Mouse (Mus musculus) heart, adult 2 months (tissue): Measurements from ENCODE around the gene Oaz1. TPM values are rescaled to one million over a fixed set of nuclear protein-coding genes. Genes with fewer than 3 reads are reported as not detected.

ENCODE experiments used
- DNase-seq, 2 experiments: peaks; one replicate each; pipeline ENCODE4 v3.0.0; 2021
- H3K27ac ChIP-seq: fragments of 200-600 bp; 2 replicates; pipeline ENCODE4 v1.8.1; 2022
- H3K27me3 ChIP-seq: fragments of 200-500 bp; 2 replicates; pipeline ENCODE4 v1.6.1; 2012; ENCODE audit warnings: mild to moderate bottlenecking, low read length, inconsistent platforms, mixed read lengths; ENCODE audit not compliant: control insufficient read depth, insufficient read depth
- H3K36me3 ChIP-seq: fragments of 200-500 bp; 2 replicates; pipeline ENCODE4 v1.6.1; 2012; ENCODE audit warnings: low read length, inconsistent platforms; ENCODE audit not compliant: control insufficient read depth, insufficient read depth
- H3K4me1 ChIP-seq: fragments of 200-500 bp; 2 replicates; pipeline ENCODE4 v1.6.1; 2011; ENCODE audit warnings: low read length; ENCODE audit not compliant: control insufficient read depth, insufficient read depth
- H3K4me3 ChIP-seq: fragments of 200-600 bp; 2 replicates; pipeline ENCODE4 v1.8.1; 2022
- H3K79me2 ChIP-seq: fragments of 200-500 bp; replicated peaks from 2 replicates; pipeline ENCODE4 v1.6.1; 2012; ENCODE audit warnings: mild to moderate bottlenecking, inconsistent platforms, low read length, moderate library complexity, mixed read lengths; ENCODE audit not compliant: control insufficient read depth, insufficient read depth
- H3K9ac ChIP-seq: fragments of 200-500 bp; 2 replicates; pipeline ENCODE4 v1.6.1; 2012; ENCODE audit warnings: low read depth, mild to moderate bottlenecking, control low read depth, inconsistent platforms, low read length, mixed read lengths
- CTCF ChIP-seq: fragments of 200-600 bp; IDR thresholded peaks from 2 replicates; pipeline ENCODE4 v1.8.1; 2022; ENCODE audit warnings: antibody characterized with exemption, mild to moderate bottlenecking, moderate library complexity
- EP300 ChIP-seq: fragments of 200-500 bp; IDR thresholded peaks from 2 replicates; pipeline ENCODE4 v1.6.1; 2011; ENCODE audit warnings: low read depth, low read length, control low read depth; ENCODE audit not compliant: insufficient read depth
- POLR2A ChIP-seq: fragments of 200-500 bp; IDR thresholded peaks from 2 replicates; pipeline ENCODE4 v1.6.1; 2011; ENCODE audit warnings: mild to moderate bottlenecking, low read depth, low read length, control low read depth; ENCODE audit not compliant: insufficient read depth
- WGBS: fragments of 180-500 bp; shearing (Covaris S2); methylation state at CpG from one replicate; pipeline ENCODE4 v1.1.7; 2018; 5-methylcytosine and 5-hydroxymethylcytosine counted together
- intact Hi-C: fragments of 180-260 bp; cut with DNase I; formaldehyde crosslinking; loops from one replicate; pipeline ENCODE4 v1.15.1; 2025
- polyA plus RNA-seq: library from polyadenylated mRNA; depleted of rRNA; stranded (reverse); fragments of >200 nt; gene quantifications from 2 replicates; pipeline ENCODE4 v1.2.3, GENCODE M21; 2012
- total RNA-seq, 2 experiments: library from RNA; stranded (reverse); gene quantifications; 2 replicates each; pipeline ENCODE4 v1.2.3; 2021

Gene Oaz1
- total and polyA plus RNA-seq, 3 experiments = 850 to 1,001 (median 914) TPM

GRCm38 (mm10) chr10:80862305-80862704, 35.8 kb downstream of the Oaz1 start:
- intact Hi-C loops = no loop called here
- peaks cover 1% of the 10 kb centered on the region; the same call in 1 of the 2 replicates for H3K79me2 ChIP-seq
- H3K36me3 ChIP-seq = no peaks in the 10 kb centered on the region
- no peaks in the 10 kb centered on the region for H3K4me1 ChIP-seq
- no peak overlapping the region for H3K4me3 ChIP-seq
- no peak overlapping the region for H3K27ac ChIP-seq
- H3K9ac ChIP-seq = no peak overlapping the region
- WGBS = 88% methylated on average over 5 of the region's 5 CpGs
- no peak for DNase-seq
- no peak for TF ChIP-seq EP300
- no peaks in the 10 kb centered on the region for H3K27me3 ChIP-seq

DNA sequence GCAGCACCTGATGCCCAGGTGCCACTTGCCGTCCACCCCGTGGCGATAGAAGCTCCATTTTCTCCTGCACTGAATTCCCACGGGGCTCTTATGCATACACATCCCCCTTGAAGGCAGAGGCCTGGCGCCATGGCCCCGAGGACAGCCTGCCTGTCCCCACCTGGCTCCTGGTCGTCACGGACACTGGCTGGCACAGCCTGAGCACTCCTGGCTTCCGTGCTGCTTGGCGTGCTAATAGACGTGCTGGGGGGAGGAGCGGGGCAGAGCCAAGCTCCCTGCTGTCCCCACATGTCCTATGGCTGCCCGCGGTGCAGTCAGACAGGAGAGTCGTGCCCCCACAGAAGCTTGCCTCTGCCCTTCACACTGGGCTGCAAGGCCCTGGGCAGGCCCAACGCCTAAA, 38.0 kb downstream of the Oaz1 start:
- Histone ChIP-seq H3K4me3 (no peak overlapping the region), H3K4me1 (no peaks in the 10 kb centered on the region), H3K36me3 (no peaks in the 10 kb centered on the region), H3K79me2 (no peaks in the 10 kb centered on the region; the same call in 1 of the 2 replicates), H3K27me3 (no peaks in the 10 kb centered on the region), H3K27ac (no peak overlapping the region), H3K9ac (no peak overlapping the region)
- DNase-seq = peak in 1 of 2 experiments; percentile 46
- WGBS = 72% methylated on average over 16 of the region's 16 CpGs
- TF ChIP-seq POLR2A = no peak
- TF ChIP-seq CTCF = no peak
- no peak for TF ChIP-seq EP300
- intact Hi-C loops = no loop called here

DNA sequence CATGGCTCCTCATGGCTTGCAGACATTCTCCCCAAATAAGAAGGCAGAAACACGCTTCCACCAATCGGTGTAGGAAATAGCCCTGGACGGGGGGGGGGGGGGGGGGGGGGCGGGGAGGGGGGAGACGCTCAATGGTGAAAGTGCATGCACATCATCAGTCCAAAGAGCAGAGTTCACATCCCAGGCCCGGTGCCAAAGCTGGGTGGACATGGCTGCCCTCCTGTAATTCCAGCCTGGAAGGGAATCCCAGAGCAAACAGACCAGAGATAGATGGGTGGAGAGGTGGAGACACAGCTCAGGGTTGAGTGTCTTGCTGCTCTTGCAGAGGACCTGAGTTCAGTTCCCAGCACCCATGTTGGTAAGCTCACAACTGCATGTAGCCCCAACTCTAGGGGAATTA, 44.5 kb downstream of the Oaz1 start:
- TF ChIP-seq POLR2A (no peak), CTCF (no peak), EP300 (no peak)
- H3K27me3 ChIP-seq = no peaks in the 10 kb centered on the region
- WGBS = 66% methylated on average over 3 of the region's 6 CpGs

DNA sequence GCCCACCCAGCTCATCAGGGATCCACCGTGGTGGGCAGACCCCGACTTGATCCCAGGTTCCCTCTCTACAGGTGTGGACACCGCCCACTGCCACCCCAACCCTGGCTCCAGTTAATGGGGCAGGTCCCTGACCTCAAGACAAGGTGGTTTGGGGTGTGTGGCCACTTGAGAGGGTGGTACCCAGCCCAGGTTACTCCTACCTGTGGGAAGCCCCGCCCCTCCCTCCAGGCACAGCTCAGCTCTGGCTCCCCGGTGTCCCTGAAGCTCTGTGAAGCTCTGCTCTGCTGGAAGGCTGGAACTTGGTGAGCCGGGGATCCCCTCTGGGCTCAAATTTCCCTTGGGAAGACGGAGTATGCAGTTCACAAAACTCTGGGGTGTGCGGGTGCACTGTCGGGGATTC, 45.1 kb downstream of the Oaz1 start, which contains the start of gene Tmprss9:
Gene Tmprss9 (plus strand): TSS at position 268 of the 400 bp plus-strand sequence.
- Histone ChIP-seq H3K4me1 (no peaks in the 10 kb centered on the region), H3K9ac (no peak within 1 kb of the TSS), H3K27ac (no peak within 1 kb of the TSS), H3K36me3 (no peaks in the 10 kb centered on the region), H3K27me3 (no peaks in the 10 kb centered on the region), H3K79me2 (no peaks in the 10 kb centered on the region), H3K4me3 (no peak within 1 kb of the TSS)
- intact Hi-C loops = no loop called here
- no peak for DNase-seq
- WGBS = 30% methylated on average over 9 of the region's 9 CpGs
- TF ChIP-seq EP300 (no peak), CTCF (no peak), POLR2A (no peak)

More for the DNA sequence above, 44.5 kb downstream of the Oaz1 start:
- Histone ChIP-seq H3K4me1 (no peaks in the 10 kb centered on the region), H3K36me3 (no peaks in the 10 kb centered on the region), H3K27ac (no peak overlapping the region), H3K9ac (no peak overlapping the region), H3K79me2 (no peaks in the 10 kb centered on the region), H3K4me3 (no peak overlapping the region)
- intact Hi-C loops = no loop called here
- no peak for DNase-seq

GRCm38 (mm10) chr10:80874035-80874434, 47.6 kb downstream of the Oaz1 start:
- no peaks in the 10 kb centered on the region for H3K4me1 ChIP-seq
- 79% methylated on average over 9 of the region's 9 CpGs for WGBS
- H3K27ac ChIP-seq = no peak overlapping the region
- no peak for DNase-seq
- no peaks in the 10 kb centered on the region for H3K79me2 ChIP-seq
- TF ChIP-seq CTCF (no peak), EP300 (no peak)
- H3K27me3 ChIP-seq = no peaks in the 10 kb centered on the region
- no peak overlapping the region for H3K4me3 ChIP-seq
- no peak overlapping the region for H3K9ac ChIP-seq
- intact Hi-C loops = no loop called here
- H3K36me3 ChIP-seq = no peaks in the 10 kb centered on the region

DNA sequence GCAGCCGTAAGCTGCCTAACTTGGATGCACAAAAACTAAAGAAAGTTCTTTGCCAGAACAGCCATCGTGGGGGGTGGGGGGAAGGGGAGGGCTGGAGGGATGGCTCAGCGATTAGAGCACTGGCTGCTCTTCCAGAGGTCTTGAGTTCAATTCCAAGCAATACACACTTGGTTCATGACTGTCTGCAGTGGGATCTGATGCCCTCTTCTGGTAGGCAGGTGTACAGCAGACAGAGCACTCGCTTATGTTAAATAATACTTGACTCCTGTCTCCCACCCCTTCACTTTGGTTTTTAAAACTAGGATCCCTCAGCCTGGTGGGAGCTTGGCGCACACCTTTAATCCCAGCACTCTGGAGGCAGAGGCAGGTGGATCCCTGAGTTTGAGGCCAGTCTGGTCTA, 49.6 kb downstream of the Oaz1 start:
- Histone ChIP-seq H3K79me2 (no peaks in the 10 kb centered on the region), H3K27me3 (no peaks in the 10 kb centered on the region), H3K27ac (no peak overlapping the region), H3K36me3 (no peaks in the 10 kb centered on the region), H3K4me3 (no peak overlapping the region), H3K9ac (no peak overlapping the region), H3K4me1 (no peaks in the 10 kb centered on the region)
- DNase-seq = peak; percentile 46 to 63
- TF ChIP-seq CTCF (peak; percentile 92), POLR2A (no peak), EP300 (0 out of 2 replicates have a peak, but pooled peaks have one; percentile 62)
- intact Hi-C loops = loop anchor here (1.0 kb wide), 1 partner anchor 54 kb away; no protein-coding TSS in a partner anchor
- 26% methylated on average over 5 of the region's 5 CpGs for WGBS
